Mouse (Mus musculus): ENCODE data around the gene Sorbs1.

- TF ChIP-seq CTCF (IDR thresholded peaks at IDR 0.05; ENCODE audit: low read depth) (no peak), EP300 (IDR thresholded peaks at IDR 0.05; ENCODE audit: low read depth) (no peak)
Observed at GRCm38 (mm10) chr19:40438907-40439306, 74.7 kb downstream of the Sorbs1 start.

Measured in liver, embryonic 14.5 days (tissue).